Mouse (Mus musculus) C2C12 (cell line): ENCODE results near the gene Slc23a4. TPM values are rescaled to one million over a fixed set of nuclear protein-coding genes. Genes with fewer than 3 reads are reported as not detected.

Experiments used
- H3K27me3 ChIP-seq: one replicate; pipeline ENCODE4 v1.6.1; 2011; ENCODE audit not compliant: control insufficient read depth, insufficient read depth, insufficient read length
- H3K36me3 ChIP-seq: one replicate; pipeline ENCODE4 v1.6.1; 2011; ENCODE audit not compliant: control insufficient read depth, insufficient read depth
- H3K4me3 ChIP-seq: one replicate; pipeline ENCODE4 v1.5.1; 2011; ENCODE audit warnings: mild to moderate bottlenecking, control low read depth; ENCODE audit not compliant: poor library complexity, insufficient read depth, severe bottlenecking
- H3K79me2 ChIP-seq: one replicate; pipeline ENCODE4 v1.6.1; 2011; ENCODE audit not compliant: control insufficient read depth, insufficient read depth
- H3K79me3 ChIP-seq: one replicate; pipeline ENCODE4 v1.6.1; 2011; ENCODE audit warnings: low read depth, control low read depth
- H3ac ChIP-seq: one replicate; pipeline ENCODE3; 2011; ENCODE audit warnings: low read depth; ENCODE audit not compliant: control insufficient read depth, insufficient read length
- CEBPB ChIP-seq: IDR thresholded peaks from one replicate; pipeline ENCODE4 v1.6.1; 2011; ENCODE audit warnings: low read depth, mild to moderate bottlenecking, control low read depth, moderate library complexity
- CTCF ChIP-seq: IDR thresholded peaks from one replicate; pipeline ENCODE4 v1.5.1; 2011; ENCODE audit not compliant: control insufficient read depth, insufficient read depth, insufficient read length
- FOSL1 ChIP-seq: IDR thresholded peaks from one replicate; pipeline ENCODE4 v1.8.0; 2011; ENCODE audit warnings: mild to moderate bottlenecking, low read length; ENCODE audit not compliant: poor library complexity, insufficient read depth, severe bottlenecking
- MAX ChIP-seq: IDR thresholded peaks from one replicate; pipeline ENCODE4 v1.6.1; 2011; ENCODE audit warnings: mild to moderate bottlenecking, control low read depth
- MYOD1 ChIP-seq: IDR thresholded peaks from one replicate; pipeline ENCODE4 v1.6.1; 2011; ENCODE audit warnings: low read depth; ENCODE audit not compliant: control insufficient read depth, insufficient read length
- MYOG ChIP-seq: IDR thresholded peaks from one replicate; pipeline ENCODE4 v1.6.1; 2011; ENCODE audit not compliant: control insufficient read depth, insufficient read length; ENCODE audit errors: extremely low read depth
- USF1 ChIP-seq: IDR thresholded peaks from one replicate; pipeline ENCODE4 v1.6.1; 2011; ENCODE audit warnings: low read depth, mild to moderate bottlenecking, control low read depth, moderate library complexity
- polyA plus RNA-seq: library from polyadenylated mRNA; unstranded; fragments of >200 nt; fragmentation: generic; extraction: Trizol; gene quantifications from one replicate; pipeline ENCODE4 v1.2.1, GENCODE M21; 2012; ENCODE audit warnings: missing spikeins

Slc23a4 gene
- polyA plus RNA-seq, 1 experiment: 0.05 TPM

- no peaks in the 10 kb centered on the region for H3K79me2 ChIP-seq
- H3K4me3 ChIP-seq: no peak overlapping the region
- no peak for TF ChIP-seq MAX
- TF ChIP-seq MYOG: no peak
- no peak for TF ChIP-seq CTCF
- TF ChIP-seq FOSL1: no peak
- no peak for TF ChIP-seq CEBPB
- TF ChIP-seq MYOD1: no peak
- TF ChIP-seq USF1: no peak
- H3K79me3 ChIP-seq: no peaks in the 10 kb centered on the region
- peaks cover 3% of the 10 kb centered on the region for H3K36me3 ChIP-seq
- no peak overlapping the region for H3ac ChIP-seq
- H3K27me3 ChIP-seq: no peaks in the 10 kb centered on the region
Measured at GRCm38 (mm10) chr6:35027257-35027656, 39.1 kb upstream of the Slc23a4 start.

- peaks cover 8% of the 10 kb centered on the region for H3K36me3 ChIP-seq
- H3K27me3 ChIP-seq: no peaks in the 10 kb centered on the region
- TF ChIP-seq MYOG: no peak
- no peak for TF ChIP-seq MAX
- H3K79me2 ChIP-seq: no peaks in the 10 kb centered on the region
- H3ac ChIP-seq: no peak overlapping the region
- no peak overlapping the region for H3K4me3 ChIP-seq
- no peaks in the 10 kb centered on the region for H3K79me3 ChIP-seq
Measured at GRCm38 (mm10) chr6:35016624-35017023, 28.4 kb upstream of the Slc23a4 start.

- H3K79me2 ChIP-seq: no peaks in the 10 kb centered on the region
- TF ChIP-seq FOSL1 (no peak), MAX (no peak), USF1 (no peak), CEBPB (no peak), MYOD1 (no peak), MYOG (no peak), CTCF (no peak)
- H3K36me3 ChIP-seq: no peaks in the 10 kb centered on the region
- H3ac ChIP-seq: no peak overlapping the region
- H3K79me3 ChIP-seq: no peaks in the 10 kb centered on the region
- H3K4me3 ChIP-seq: no peak overlapping the region
- H3K27me3 ChIP-seq: no peaks in the 10 kb centered on the region
Measured at GRCm38 (mm10) chr6:35011953-35012352, 23.7 kb upstream of the Slc23a4 start.

- Histone ChIP-seq H3K79me2 (no peaks in the 10 kb centered on the region), H3K36me3 (no peaks in the 10 kb centered on the region), H3K4me3 (no peak overlapping the region), H3ac (no peak overlapping the region), H3K27me3 (no peaks in the 10 kb centered on the region), H3K79me3 (no peaks in the 10 kb centered on the region)
- no peak for TF ChIP-seq USF1
- no peak for TF ChIP-seq MAX
- no peak for TF ChIP-seq CTCF
- TF ChIP-seq MYOG: no peak
Measured at GRCm38 (mm10) chr6:35010705-35011104, 22.5 kb upstream of the Slc23a4 start.

GRCm38 (mm10) chr6:35002261-35002669, 14.1 kb upstream of the Slc23a4 start:
- TF ChIP-seq CEBPB: no peak
- no peak for TF ChIP-seq FOSL1
- TF ChIP-seq USF1: no peak
- no peak for TF ChIP-seq CTCF
- peaks cover 9% of the 10 kb centered on the region for H3K27me3 ChIP-seq
- H3K4me3 ChIP-seq: no peak overlapping the region
- H3K79me2 ChIP-seq: no peaks in the 10 kb centered on the region
- no peak overlapping the region for H3ac ChIP-seq
- H3K79me3 ChIP-seq: no peaks in the 10 kb centered on the region
- H3K36me3 ChIP-seq: no peaks in the 10 kb centered on the region

- Histone ChIP-seq H3K79me3 (no peaks in the 10 kb centered on the region), H3K79me2 (no peaks in the 10 kb centered on the region), H3ac (no peak overlapping the region), H3K36me3 (no peaks in the 10 kb centered on the region), H3K27me3 (peaks cover 9% of the 10 kb centered on the region), H3K4me3 (no peak overlapping the region)
- TF ChIP-seq CEBPB: no peak
- peak; percentile 24 for TF ChIP-seq CTCF
Measured at GRCm38 (mm10) chr6:34999101-34999500, 10.9 kb upstream of the Slc23a4 start.

- TF ChIP-seq CTCF: no peak
- no peak for TF ChIP-seq MYOG
- no peak for TF ChIP-seq FOSL1
- no peak for TF ChIP-seq MYOD1
- TF ChIP-seq MAX: no peak
- no peak for TF ChIP-seq CEBPB
- TF ChIP-seq USF1: no peak
- H3K36me3 ChIP-seq: no peaks in the 10 kb centered on the region
- no peaks in the 10 kb centered on the region for H3K79me3 ChIP-seq
- no peaks in the 10 kb centered on the region for H3K79me2 ChIP-seq
- H3K27me3 ChIP-seq: peaks cover 9% of the 10 kb centered on the region
- H3ac ChIP-seq: no peak overlapping the region
- H3K4me3 ChIP-seq: no peak overlapping the region
Measured at GRCm38 (mm10) chr6:34996496-34996895, 8.3 kb upstream of the Slc23a4 start.
